Mouse (Mus musculus) small intestine, adult 2 months (tissue): Measurements from ENCODE around the gene Vps33b.

ENCODE experiments used
- CTCF ChIP-seq: fragments of 200-500 bp; IDR thresholded peaks from 2 replicates; pipeline ENCODE4 v1.5.1; 2012; ENCODE audit warnings: low read depth, mild to moderate bottlenecking, control low read depth, inconsistent platforms, low read length, moderate library complexity, mixed read lengths; ENCODE audit not compliant: insufficient replicate concordance, insufficient read length; ENCODE audit errors: extremely low read depth
- POLR2A ChIP-seq: fragments of 200-500 bp; IDR thresholded peaks from 2 replicates; pipeline ENCODE4 v1.6.1; 2012; ENCODE audit warnings: low read depth, mild to moderate bottlenecking, control low read depth, inconsistent platforms, low read length, moderate library complexity

- TF ChIP-seq POLR2A (peak; percentile 71), CTCF (peak; percentile 39; the same call in 1 of the 2 replicates)
Measured at GRCm38 (mm10) chr7:80246148-80246721, 23.2 kb upstream of the Vps33b start, which contains the start of gene Ttll13.
